Mouse (Mus musculus): ENCODE data around the gene Cnih3.

DNA sequence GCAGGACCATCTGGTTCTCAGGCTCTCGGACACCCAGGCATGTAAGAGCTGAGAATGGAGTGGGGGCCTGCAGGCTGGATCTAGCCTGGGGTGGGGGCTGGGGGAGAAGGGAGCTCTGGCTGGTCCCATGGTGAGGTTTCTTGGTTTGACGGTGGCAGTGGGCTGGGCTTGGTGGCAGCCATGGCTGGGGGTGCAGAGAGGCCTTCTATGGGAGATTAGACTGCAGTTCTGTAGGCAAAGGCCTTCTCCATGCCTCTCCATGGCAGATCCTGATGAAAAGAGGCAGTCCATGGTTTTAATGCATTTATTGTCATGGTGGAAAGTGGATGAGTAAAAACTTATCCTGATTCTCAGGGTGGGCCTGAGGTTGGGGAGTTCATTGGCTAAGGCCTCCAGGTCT is 151.0 kb downstream of the Cnih3 start:
- TF ChIP-seq EP300 (IDR thresholded peaks at IDR 0.05; ENCODE audit: insufficient read depth, low read depth, low read length) (no peak), CTCF (IDR thresholded peaks at IDR 0.05) (no peak), POLR2A (IDR thresholded peaks at IDR 0.05; ENCODE audit: insufficient read depth, low read depth, low read length) (no peak)

Measured in heart, adult 2 months (tissue).